Mouse (Mus musculus): ENCODE measurements around the gene Sigirr.

DNA sequence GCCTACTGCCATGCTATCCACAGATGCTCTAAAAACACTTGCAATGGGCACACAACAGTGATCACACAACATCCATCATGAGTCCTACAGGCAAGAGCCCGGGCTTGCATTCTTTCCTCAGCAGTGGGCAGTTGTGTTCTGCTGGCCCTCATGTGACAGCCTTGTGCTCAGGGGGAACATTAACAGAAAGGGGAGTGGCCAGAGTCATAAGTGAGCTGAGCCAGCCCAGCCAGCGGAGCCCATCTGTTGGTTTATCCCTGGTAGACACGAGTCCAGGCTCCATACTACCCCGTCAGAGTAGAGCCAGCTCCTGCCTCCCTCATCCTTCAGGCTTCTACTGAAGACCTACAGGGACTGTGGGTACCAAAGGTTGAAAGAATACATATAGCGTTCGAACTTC is 6.4 kb downstream of the Sigirr start:
- TF ChIP-seq GATA1 (IDR thresholded peaks at IDR 0.05; ENCODE audit: borderline replicate concordance, low read length) (no peak), FLI1 (IDR thresholded peaks at IDR 0.05; ENCODE audit: low read length) (no peak)
